Mouse (Mus musculus) cerebellum, adult 11 months (tissue): Measurements from ENCODE around the gene Galk1.

Source experiments
- DNase-seq: peaks from one replicate; pipeline ENCODE4 v3.0.0; 2022

Gene Galk1

GRCm38 (mm10) chr11:116012262-116012947 is at the start of gene Galk1:
Gene Galk1, minus strand, starts transcription at chr11:116012719.
- peak; percentile 68 for DNase-seq

GRCm38 (mm10) chr11:116061641-116062415 is 49.3 kb upstream of the Galk1 start:
- peak; percentile 80 for DNase-seq

GRCm38 (mm10) chr11:116060596-116060995 is 48.1 kb upstream of the Galk1 start:
- peak; percentile 60 for DNase-seq

- DNase-seq = peak; percentile 46
These were observed 47.1 kb upstream of the Galk1 start for GRCm38 (mm10) chr11:116059691-116060025.

- DNase-seq = peak; percentile 43
These were observed 46.6 kb upstream of the Galk1 start for GRCm38 (mm10) chr11:116058868-116059690.

- DNase-seq = peak; percentile 55
These were observed 45.6 kb upstream of the Galk1 start for GRCm38 (mm10) chr11:116058022-116058614.

- no peak for DNase-seq
These were observed 44.8 kb upstream of the Galk1 start for GRCm38 (mm10) chr11:116057237-116057881.

GRCm38 (mm10) chr11:116055873-116056272 is 43.4 kb upstream of the Galk1 start:
- no peak for DNase-seq

- no peak for DNase-seq
These were observed 41.2 kb upstream of the Galk1 start for GRCm38 (mm10) chr11:116053510-116054229.

GRCm38 (mm10) chr11:116050196-116050595 is 37.7 kb upstream of the Galk1 start:
- DNase-seq = no peak

GRCm38 (mm10) chr11:116049610-116050009 is 37.1 kb upstream of the Galk1 start:
- no peak for DNase-seq

GRCm38 (mm10) chr11:116045173-116045572 is 32.7 kb upstream of the Galk1 start:
- no peak for DNase-seq

- DNase-seq = no peak
These were observed 30.8 kb upstream of the Galk1 start for GRCm38 (mm10) chr11:116043286-116043685.

- no peak for DNase-seq
These were observed 30.0 kb upstream of the Galk1 start for GRCm38 (mm10) chr11:116042372-116043138.

- DNase-seq = no peak
These were observed 29.3 kb upstream of the Galk1 start for GRCm38 (mm10) chr11:116041833-116042232.

- no peak for DNase-seq
These were observed 28.1 kb upstream of the Galk1 start for GRCm38 (mm10) chr11:116040593-116040992.

- no peak for DNase-seq
These were observed 25.3 kb upstream of the Galk1 start for GRCm38 (mm10) chr11:116037826-116038225.

GRCm38 (mm10) chr11:116036671-116037070 is 24.2 kb upstream of the Galk1 start:
- no peak for DNase-seq

- DNase-seq = no peak
These were observed 22.1 kb upstream of the Galk1 start for GRCm38 (mm10) chr11:116034584-116034983.

- DNase-seq = no peak
These were observed 18.7 kb upstream of the Galk1 start for GRCm38 (mm10) chr11:116030898-116031845.
